Mouse (Mus musculus) E14TG2a.4 (cell line): ENCODE results near the gene Usp37.

Experiments used
- CTCF ChIP-seq: conservative IDR thresholded peaks from 2 replicates; pipeline ENCODE4 v1.5.1; 2014; ENCODE audit warnings: low read length
- POU5F1 ChIP-seq: IDR thresholded peaks from 2 replicates; pipeline ENCODE4 v1.6.1; 2014; ENCODE audit warnings: low read length, borderline replicate concordance

GRCm38 (mm10) chr1:74419440-74419794 lies 124.7 kb downstream of the Usp37 start:
- TF ChIP-seq CTCF (no peak), POU5F1 (no peak)
